Mouse (Mus musculus) lung, adult 2 months (tissue): ENCODE data around the gene 4833420G17Rik.

Experiments
- CTCF ChIP-seq: fragments of 200-500 bp; IDR thresholded peaks from 2 replicates; pipeline ENCODE4 v1.5.1; 2011; ENCODE audit warnings: mild to moderate bottlenecking, low read length, control low read depth; ENCODE audit not compliant: insufficient read depth
- POLR2A ChIP-seq: fragments of 200-500 bp; IDR thresholded peaks from 2 replicates; pipeline ENCODE4 v1.6.1; 2011; ENCODE audit warnings: low read depth, mild to moderate bottlenecking, control low read depth, low read length, borderline replicate concordance; ENCODE audit errors: extremely low read depth

DNA sequence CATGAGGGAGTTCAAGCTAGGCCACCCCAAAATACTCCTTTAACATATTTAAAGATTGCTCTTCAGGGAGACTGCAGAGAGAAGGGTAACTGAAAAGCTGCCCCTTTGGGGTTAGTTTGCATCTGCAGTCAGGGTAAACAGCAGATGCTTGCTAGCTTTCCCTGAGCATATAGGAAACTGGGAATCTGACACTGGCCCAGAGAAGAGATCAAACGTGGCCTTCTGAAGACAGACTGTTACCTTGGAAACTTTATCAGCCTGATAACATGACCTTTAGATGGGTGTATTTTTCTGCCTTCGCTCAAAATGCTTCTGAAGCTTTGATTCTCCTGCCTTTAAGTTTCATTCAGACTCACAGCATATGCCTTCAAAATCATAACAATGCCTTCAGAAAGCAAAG, 49.5 kb upstream of the 4833420G17Rik start:
- TF ChIP-seq CTCF (no peak), POLR2A (no peak)
